Mouse (Mus musculus): ENCODE results near the gene Pcdh9.

DNA sequence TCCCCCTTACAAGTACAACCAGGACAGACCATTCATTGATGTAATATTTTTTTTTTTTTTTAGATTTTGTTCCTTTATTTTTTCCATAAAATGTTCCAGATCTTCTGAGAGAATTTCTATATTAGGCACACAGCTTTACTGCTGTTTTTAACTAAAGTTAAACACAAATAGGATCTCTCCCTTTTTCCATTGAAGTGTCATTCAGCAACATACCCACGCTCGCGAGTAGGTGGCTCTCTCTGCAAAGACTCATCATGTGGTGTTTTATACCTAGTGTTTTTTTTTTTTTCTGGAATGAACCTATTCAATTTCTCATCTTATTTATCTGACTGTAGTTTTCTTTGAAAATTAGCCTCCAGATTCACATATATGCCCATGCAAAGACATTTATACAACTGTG is 282.9 kb downstream of the Pcdh9 start:
- TF ChIP-seq POLR2A (IDR thresholded peaks at IDR 0.05; ENCODE audit: control insufficient read depth, extremely low read depth, insufficient read depth, low read length, poor library complexity), result no peak
- TF ChIP-seq CTCF (IDR thresholded peaks at IDR 0.05; ENCODE audit: borderline replicate concordance, control insufficient read depth, extremely low read depth, insufficient read depth, low read length, poor library complexity), result no peak

All from thymus, adult 2 months (tissue).